Comparison of ENCODE assay signal across 22 mouse cellular contexts in genomic region chr6:145366488-145366887, GRCm38 (mm10).
DNase-seq lines count a peak whose midpoint lies in the region; ATAC-seq and TF ChIP-seq lines count a peak whose summit lies in the region.
"Had no signal": no experiment of that assay in that cellular context is flagged by ENCODE, and none has a peak within 500 bp of the region (broad histone marks: within the 10 kb centered on the region; RNA-seq: fewer than 3 reads in every experiment).

No protein-coding gene starts in this region.

- intact Hi-C loops in gastrocnemius, adult 2 months (cut with DNase I) = no loop called here

- WGBS in lung, embryonic 14.5 days = 82% methylated on average over 11 of the region's 11 CpGs
- WGBS in lung, adult 2 months = 78% methylated on average over 11 of the region's 11 CpGs

- peak; percentile 40 for DNase-seq in gastrocnemius, adult 2 months
- no peak for DNase-seq in gastrocnemius, adult 8-10 months (ENCODE audit: low spot score in 2 of 2)
- peak; percentile 27 for DNase-seq in lung, embryonic 14.5 days
- no peak for DNase-seq in lung, adult 2 months
- DNase-seq in 416B (ENCODE audit: low read depth) = peak; percentile 35
- DNase-seq in lung, postnatal 36 days = peak; percentile 45
- DNase-seq in frontal cortex, postnatal 25 days (ENCODE audit: low spot score in 2 of 2) = no peak
- DNase-seq: adrenal gland, adult 8-10 months; cerebellum, adult 11 months; cerebellum, adult 8-10 months; cerebellum, postnatal 14 days; embryo, embryonic 11 days; gastrocnemius, postnatal 10 days; heart, postnatal 14 days had no signal

- no peaks in the 10 kb centered on the region for H3K9me3 ChIP-seq in lung, embryonic 14.5 days (ENCODE audit: low read depth, low read length)
- H3K9me3 ChIP-seq: embryonic facial prominence, embryonic 15.5 days; forebrain, embryonic 12.5 days; heart, embryonic 15.5 days; hindbrain, embryonic 10.5 days; intestine, embryonic 15.5 days had no signal

- peaks cover 5% of the 10 kb centered on the region; the same call in 1 of the 2 replicates for H3K4me1 ChIP-seq in lung, embryonic 14.5 days (ENCODE audit: insufficient read depth)
- H3K4me1 ChIP-seq in lung, adult 2 months (ENCODE audit: control insufficient read depth, insufficient read depth, low read length) = no peaks in the 10 kb centered on the region
- H3K4me1 ChIP-seq: forebrain, embryonic 12.5 days; intestine, embryonic 15.5 days had no signal

- H3K9ac ChIP-seq in lung, embryonic 14.5 days = no peak overlapping the region
- H3K9ac ChIP-seq: embryonic facial prominence, embryonic 15.5 days; forebrain, embryonic 12.5 days; heart, embryonic 15.5 days; hindbrain, embryonic 14.5 days; intestine, embryonic 15.5 days had no signal

- no peak overlapping the region for H3K4me2 ChIP-seq in lung, embryonic 14.5 days
- H3K4me2 ChIP-seq: embryonic facial prominence, embryonic 15.5 days; forebrain, embryonic 12.5 days; heart, embryonic 15.5 days; hindbrain, embryonic 14.5 days; intestine, embryonic 15.5 days had no signal

- H3K27me3 ChIP-seq in lung, embryonic 14.5 days (ENCODE audit: insufficient read depth, low read length) = no peaks in the 10 kb centered on the region
- H3K27me3 ChIP-seq: embryonic facial prominence, embryonic 15.5 days; forebrain, embryonic 12.5 days; intestine, embryonic 15.5 days had no signal

- no peak overlapping the region for H3K27ac ChIP-seq in gastrocnemius, adult 2 months
- H3K27ac ChIP-seq in lung, embryonic 14.5 days (ENCODE audit: low read depth) = no peak overlapping the region
- H3K27ac ChIP-seq: embryonic facial prominence, embryonic 15.5 days; forebrain, embryonic 12.5 days; heart, embryonic 15.5 days; hindbrain, embryonic 10.5 days; hindbrain, embryonic 14.5 days; intestine, embryonic 15.5 days had no signal

- TF ChIP-seq POLR2A in lung, adult 2 months (IDR thresholded peaks at IDR 0.05; ENCODE audit: borderline replicate concordance, extremely low read depth, low read depth, low read length) = no peak

- H3K4me3 ChIP-seq in gastrocnemius, adult 2 months = no peak overlapping the region
- H3K4me3 ChIP-seq in lung, embryonic 14.5 days (ENCODE audit: low read depth, low read length) = no peak overlapping the region
- H3K4me3 ChIP-seq in lung, adult 2 months (replicated peaks; ENCODE audit: extremely low read depth, low read depth, low read length) = no peak overlapping the region
- H3K4me3 ChIP-seq: embryonic facial prominence, embryonic 15.5 days; erythroblast, embryonic 14.5 days; forebrain, embryonic 12.5 days; heart, embryonic 15.5 days; hindbrain, embryonic 10.5 days; intestine, embryonic 15.5 days had no signal

- H3K36me3 ChIP-seq in lung, embryonic 14.5 days (ENCODE audit: insufficient read depth) = no peaks in the 10 kb centered on the region
- H3K36me3 ChIP-seq: embryonic facial prominence, embryonic 15.5 days; forebrain, embryonic 12.5 days; heart, embryonic 15.5 days; hindbrain, embryonic 10.5 days; intestine, embryonic 15.5 days had no signal

- ATAC-seq in lung, embryonic 14.5 days (ENCODE audit: insufficient read depth) = no peak
- ATAC-seq: forebrain, embryonic 16.5 days; intestine, embryonic 15.5 days had no signal

- TF ChIP-seq CTCF in gastrocnemius, adult 2 months (IDR thresholded peaks at IDR 0.05) = no peak
- no peak for TF ChIP-seq CTCF in lung, embryonic 14.5 days (IDR thresholded peaks at IDR 0.05; ENCODE audit: low read depth)
- no peak for TF ChIP-seq CTCF in lung, adult 2 months (IDR thresholded peaks at IDR 0.05; ENCODE audit: insufficient read depth, low read length)

Comparison
In these comparisons a context has a peak if more than half of its experiments do, and no peak if none do; other contexts are left out.
1. DNase-seq: peak in gastrocnemius, adult 2 months (single experiment), lung, embryonic 14.5 days (single experiment), 416B (single experiment) and lung, postnatal 36 days (single experiment); none in gastrocnemius, adult 8-10 months (0 of 2), lung, adult 2 months (single experiment) and frontal cortex, postnatal 25 days (0 of 2).